In the genomic region with DNA sequence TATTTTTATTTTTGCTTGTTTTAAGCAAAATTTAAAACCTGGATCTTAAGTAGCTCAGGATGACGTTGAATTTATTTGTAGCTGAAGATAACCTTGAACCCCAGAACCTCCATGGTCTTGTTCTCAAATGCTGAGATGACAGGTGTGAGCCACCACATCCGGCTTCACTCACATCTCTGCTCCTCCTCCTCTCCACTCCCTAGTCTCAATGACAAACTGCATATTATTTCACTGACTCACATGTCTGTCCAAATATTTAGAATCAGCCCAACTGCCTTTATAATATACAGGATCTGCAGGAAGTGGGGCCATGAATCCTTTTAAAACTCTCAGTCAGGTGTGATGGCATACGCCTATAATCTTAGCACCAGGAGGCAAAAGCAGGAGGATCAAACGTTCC, we compare ENCODE assay signal across 21 mouse cellular contexts. TPM values are rescaled to one million over a fixed set of nuclear protein-coding genes. Genes with fewer than 3 reads are reported as not detected.
DNase-seq lines count a peak whose midpoint lies in the region; ATAC-seq lines count a peak whose summit lies in the region.
"Had no signal": no experiment of that assay in that cellular context is flagged by ENCODE, and none has a peak within 500 bp of the region (broad histone marks: within the 10 kb centered on the region; RNA-seq: fewer than 3 reads in every experiment).

No protein-coding gene starts in this region.

- intact Hi-C loops in heart, postnatal 10 days (cut with DNase I) = no loop called here

- no peak overlapping the region for H3K27ac ChIP-seq in embryonic facial prominence, embryonic 10.5 days (replicated peaks)
- H3K27ac ChIP-seq: forebrain, embryonic 10.5 days; gastrocnemius, adult 2 months; hindbrain, embryonic 15.5 days; intestine, embryonic 15.5 days had no signal

- H3K4me1 ChIP-seq in embryonic facial prominence, embryonic 10.5 days = 0 out of 2 replicates have a peak, but pooled peaks cover 3% of the 10 kb centered on the region
- H3K4me1 ChIP-seq: hindbrain, embryonic 15.5 days had no signal

- no peak for ATAC-seq in erythroid progenitor cell, adult 5-6 weeks (replicated peaks; ENCODE audit: low FRiP score, poor library complexity, severe bottlenecking)
- ATAC-seq: activated CD4-positive, CD25-positive, alpha-beta regulatory T cell, adult 4 months; forebrain, embryonic 14.5 days; intestine, embryonic 15.5 days had no signal

- no peak overlapping the region for H3K4me3 ChIP-seq in embryonic facial prominence, embryonic 10.5 days
- H3K4me3 ChIP-seq: forebrain, embryonic 10.5 days; gastrocnemius, adult 2 months; heart, embryonic 12.5 days; hindbrain, embryonic 15.5 days; intestine, embryonic 15.5 days had no signal

- peaks cover 31% of the 10 kb centered on the region for H3K36me3 ChIP-seq in embryonic facial prominence, embryonic 10.5 days (replicated peaks)
- H3K36me3 ChIP-seq: hindbrain, embryonic 15.5 days; intestine, embryonic 15.5 days had no signal

- 89% methylated on average over 4 of the region's 4 CpGs for WGBS in embryonic facial prominence, embryonic 10.5 days

- no peaks in the 10 kb centered on the region for H3K27me3 ChIP-seq in embryonic facial prominence, embryonic 10.5 days (replicated peaks; ENCODE audit: low read depth, poor library complexity, severe bottlenecking)
- H3K27me3 ChIP-seq: heart, embryonic 12.5 days; hindbrain, embryonic 15.5 days; intestine, embryonic 15.5 days had no signal

- no peaks in the 10 kb centered on the region for H3K9me3 ChIP-seq in embryonic facial prominence, embryonic 10.5 days
- H3K9me3 ChIP-seq: forebrain, embryonic 10.5 days; heart, embryonic 12.5 days; hindbrain, embryonic 15.5 days; intestine, embryonic 15.5 days had no signal

- DNase-seq in thymus, postnatal 0 days (ENCODE audit: low spot score) = peak; percentile 39
- no peak for DNase-seq in thymus, postnatal 10 days (ENCODE audit: low spot score in 2 of 2)
- DNase-seq in CD4-positive, CD25-positive, alpha-beta regulatory T cell, adult 2 months (ENCODE audit: low read depth, low spot score) = peak; percentile 35
- DNase-seq in induced T-regulatory cell, adult 2 months (ENCODE audit: low read depth) = peak; percentile 57
- DNase-seq in embryonic facial prominence, embryonic 10.5 days (ENCODE audit: low spot score) = no peak
- no peak for DNase-seq in heart, postnatal 10 days
- DNase-seq: adrenal gland, postnatal 14 days; B cell, adult 2 months; cerebellum, adult 11-12 months; cerebellum, adult 9-10 months; cerebellum, postnatal 25 days; gastrocnemius, adult 2 months; gastrocnemius, postnatal 25 days; heart, postnatal 36 days had no signal

RNA-seq across cellular contexts. Expression of gene Phactr4, which starts 33.0 kb away (rescaled TPM):
- polyA plus RNA-seq in thymus, postnatal 0 days (2015; fragmentation: Nextera tagmentation; extraction: Ambion mirVana) = 7.0 and 7.8 TPM in 2 replicates
- total RNA-seq in erythroid progenitor cell, adult 5-6 weeks (2015; ENCODE audit: low replicate concordance) = 71.7 and 90.5 TPM in 2 replicates
- 61.1 and 75.6 TPM in 2 replicates for total RNA-seq in erythroid progenitor cell, adult 5-6 weeks (2017; ENCODE audit: low replicate concordance)
- 25.9 and 27.4 TPM in 2 replicates for polyA plus RNA-seq in embryonic facial prominence, embryonic 10.5 days (2016; fragmentation: Nextera tagmentation; extraction: Ambion mirVana)
- 10 to 100 TPM; 29.2 to 29.4 TPM for total RNA-seq in heart, postnatal 10 days (2021)

RNA-seq across cellular contexts. Expression of gene Rcc1, which starts 35.9 kb away (rescaled TPM):
- 97.8 and 99.5 TPM in 2 replicates for polyA plus RNA-seq in thymus, postnatal 0 days (2015; fragmentation: Nextera tagmentation; extraction: Ambion mirVana)
- total RNA-seq in erythroid progenitor cell, adult 5-6 weeks (2015; ENCODE audit: low replicate concordance) = 27.0 and 42.3 TPM in 2 replicates
- total RNA-seq in erythroid progenitor cell, adult 5-6 weeks (2017; ENCODE audit: low replicate concordance) = 36.5 and 47.0 TPM in 2 replicates
- polyA plus RNA-seq in embryonic facial prominence, embryonic 10.5 days (2016; fragmentation: Nextera tagmentation; extraction: Ambion mirVana) = 160 and 172 TPM in 2 replicates
- total RNA-seq in heart, postnatal 10 days (2021) = 10 to 100 TPM; 13.9 to 17.0 TPM

RNA-seq across cellular contexts. Expression of gene Trnau1ap, which starts 60.0 kb away (rescaled TPM):
- polyA plus RNA-seq in thymus, postnatal 0 days (2015; fragmentation: Nextera tagmentation; extraction: Ambion mirVana) = 53.2 and 55.1 TPM in 2 replicates
- 13.0 and 18.0 TPM in 2 replicates for total RNA-seq in erythroid progenitor cell, adult 5-6 weeks (2015; ENCODE audit: low replicate concordance)
- total RNA-seq in erythroid progenitor cell, adult 5-6 weeks (2017; ENCODE audit: low replicate concordance) = 8.9 and 14.1 TPM in 2 replicates
- polyA plus RNA-seq in embryonic facial prominence, embryonic 10.5 days (2016; fragmentation: Nextera tagmentation; extraction: Ambion mirVana) = 83.5 and 83.8 TPM in 2 replicates
- total RNA-seq in heart, postnatal 10 days (2021) = 10 to 100 TPM; 28.3 to 29.5 TPM

Comparison
In these comparisons a context has a peak if more than half of its experiments do, and no peak if none do; other contexts are left out.
1. DNase-seq: peak in thymus, postnatal 0 days (single experiment), CD4-positive, CD25-positive, alpha-beta regulatory T cell, adult 2 months (single experiment) and induced T-regulatory cell, adult 2 months (single experiment); none in thymus, postnatal 10 days (0 of 2), embryonic facial prominence, embryonic 10.5 days (single experiment) and heart, postnatal 10 days (0 of 2).